Mouse (Mus musculus): ENCODE results near the gene Tmem185b. TPM values are rescaled to one million over a fixed set of nuclear protein-coding genes. Genes with fewer than 3 reads are reported as not detected.

Tmem185b gene
- polyA plus RNA-seq, 1 experiment: 15.8 TPM

- Histone ChIP-seq H3K79me2 (ENCODE audit: control insufficient read depth, insufficient read depth) (peaks cover 47% of the 10 kb centered on the region), H3ac (ENCODE audit: control insufficient read depth, insufficient read length) (peak within 1 kb of the TSS; percentile 40), H3K4me2 (ENCODE audit: low read depth) (peak within 1 kb of the TSS; percentile 74), H3K36me3 (ENCODE audit: control insufficient read depth, insufficient read depth) (no peaks in the 10 kb centered on the region), H3K27me3 (ENCODE audit: control insufficient read depth, insufficient read depth, insufficient read length) (no peaks in the 10 kb centered on the region), H3K4me3 (peak within 1 kb of the TSS; percentile 71)
- TF ChIP-seq USF1 (IDR thresholded peaks at IDR 0.05; ENCODE audit: low read depth) (peak; percentile 93), POLR2AphosphoS2 (IDR thresholded peaks at IDR 0.05; ENCODE audit: insufficient read length, low read depth) (no peak), MYOD1 (IDR thresholded peaks at IDR 0.05; ENCODE audit: control insufficient read depth in 1 of 3, insufficient read length in 2 of 3, low read depth in 2 of 3) (peak in 2 of 3 experiments; percentile 45 to 76), TCF12 (IDR thresholded peaks at IDR 0.05; ENCODE audit: insufficient read depth, poor library complexity, severe bottlenecking) (no peak), MYOG (IDR thresholded peaks at IDR 0.05; ENCODE audit: control insufficient read depth in 1 of 3, insufficient read depth in 1 of 3, insufficient read length in 2 of 3, low read depth in 2 of 3) (peak in 2 of 3 experiments; percentile 36 to 72), MAX (IDR thresholded peaks at IDR 0.05; ENCODE audit: low read depth) (no peak), TCF3 (IDR thresholded peaks at IDR 0.05; ENCODE audit: insufficient read length, low read depth) (peak; percentile 11), SRF (IDR thresholded peaks at IDR 0.05; ENCODE audit: control insufficient read depth, insufficient read length, low read depth) (peak; percentile 93), REST (IDR thresholded peaks at IDR 0.05; ENCODE audit: insufficient read depth, insufficient read length) (no peak), E2F4 (IDR thresholded peaks at IDR 0.05; ENCODE audit: insufficient read depth) (no peak), POLR2A (IDR thresholded peaks at IDR 0.05; ENCODE audit: insufficient read length, low read depth) (peak; percentile 67), CEBPB (IDR thresholded peaks at IDR 0.05; ENCODE audit: insufficient read depth, poor library complexity, severe bottlenecking) (no peak)
Observed at GRCm38 (mm10) chr1:119504260-119505062, 21.5 kb upstream of the Tmem185b start, which contains the start of gene Ralb. TSS of gene Ralb (minus strand) at chr1:119504794.

- H3K4me3 ChIP-seq: no peak overlapping the region
- H3K27me3 ChIP-seq (ENCODE audit: control insufficient read depth, insufficient read depth, insufficient read length): no peaks in the 10 kb centered on the region
- no peaks in the 10 kb centered on the region for H3K36me3 ChIP-seq (ENCODE audit: control insufficient read depth, insufficient read depth)
- no peak overlapping the region for H3K4me2 ChIP-seq (ENCODE audit: low read depth)
- H3K79me2 ChIP-seq (ENCODE audit: control insufficient read depth, insufficient read depth): peaks cover 33% of the 10 kb centered on the region
- H3ac ChIP-seq (ENCODE audit: control insufficient read depth, insufficient read length): no peak overlapping the region
- no peak for TF ChIP-seq E2F4 (IDR thresholded peaks at IDR 0.05; ENCODE audit: insufficient read depth)
- no peak for TF ChIP-seq MYOG (IDR thresholded peaks at IDR 0.05; ENCODE audit: control insufficient read depth in 1 of 3, insufficient read depth in 1 of 3, insufficient read length in 2 of 3, low read depth in 2 of 3)
- no peak for TF ChIP-seq REST (IDR thresholded peaks at IDR 0.05; ENCODE audit: insufficient read depth, insufficient read length)
Observed at GRCm38 (mm10) chr1:119505951-119506350, 20.0 kb upstream of the Tmem185b start.

GRCm38 (mm10) chr1:119508548-119508947 is 17.4 kb upstream of the Tmem185b start:
- Histone ChIP-seq H3K4me3 (no peak overlapping the region), H3ac (ENCODE audit: control insufficient read depth, insufficient read length) (no peak overlapping the region)
- TF ChIP-seq MYOG (IDR thresholded peaks at IDR 0.05; ENCODE audit: control insufficient read depth in 1 of 3, insufficient read depth in 1 of 3, insufficient read length in 2 of 3, low read depth in 2 of 3): no peak
- TF ChIP-seq POLR2AphosphoS2 (IDR thresholded peaks at IDR 0.05; ENCODE audit: insufficient read length, low read depth): no peak
- no peak for TF ChIP-seq REST (IDR thresholded peaks at IDR 0.05; ENCODE audit: insufficient read depth, insufficient read length)
- TF ChIP-seq POLR2A (IDR thresholded peaks at IDR 0.05; ENCODE audit: insufficient read length, low read depth): no peak
- no peak for TF ChIP-seq SRF (IDR thresholded peaks at IDR 0.05; ENCODE audit: control insufficient read depth, insufficient read length, low read depth)
- TF ChIP-seq TCF3 (IDR thresholded peaks at IDR 0.05; ENCODE audit: insufficient read length, low read depth): no peak
- TF ChIP-seq MAX (IDR thresholded peaks at IDR 0.05; ENCODE audit: low read depth): no peak
- no peak for TF ChIP-seq MYOD1 (IDR thresholded peaks at IDR 0.05; ENCODE audit: control insufficient read depth in 1 of 3, insufficient read length in 2 of 3, low read depth in 2 of 3)
- no peak for TF ChIP-seq CEBPB (IDR thresholded peaks at IDR 0.05; ENCODE audit: insufficient read depth, poor library complexity, severe bottlenecking)
- no peak for TF ChIP-seq TCF12 (IDR thresholded peaks at IDR 0.05; ENCODE audit: insufficient read depth, poor library complexity, severe bottlenecking)

GRCm38 (mm10) chr1:119509474-119509873 is 16.5 kb upstream of the Tmem185b start:
- Histone ChIP-seq H3K4me3 (no peak overlapping the region), H3K4me2 (ENCODE audit: low read depth) (no peak overlapping the region), H3K27me3 (ENCODE audit: control insufficient read depth, insufficient read depth, insufficient read length) (no peaks in the 10 kb centered on the region), H3K36me3 (ENCODE audit: control insufficient read depth, insufficient read depth) (no peaks in the 10 kb centered on the region), H3ac (ENCODE audit: control insufficient read depth, insufficient read length) (no peak overlapping the region), H3K79me2 (ENCODE audit: control insufficient read depth, insufficient read depth) (no peaks in the 10 kb centered on the region)
- TF ChIP-seq TCF12 (IDR thresholded peaks at IDR 0.05; ENCODE audit: insufficient read depth, poor library complexity, severe bottlenecking): no peak
- no peak for TF ChIP-seq CEBPB (IDR thresholded peaks at IDR 0.05; ENCODE audit: insufficient read depth, poor library complexity, severe bottlenecking)
- no peak for TF ChIP-seq USF1 (IDR thresholded peaks at IDR 0.05; ENCODE audit: low read depth)
- TF ChIP-seq MYOD1 (IDR thresholded peaks at IDR 0.05; ENCODE audit: control insufficient read depth in 1 of 3, insufficient read length in 2 of 3, low read depth in 2 of 3): no peak
- no peak for TF ChIP-seq POLR2A (IDR thresholded peaks at IDR 0.05; ENCODE audit: insufficient read length, low read depth)
- TF ChIP-seq SRF (IDR thresholded peaks at IDR 0.05; ENCODE audit: control insufficient read depth, insufficient read length, low read depth): no peak
- no peak for TF ChIP-seq POLR2AphosphoS2 (IDR thresholded peaks at IDR 0.05; ENCODE audit: insufficient read length, low read depth)
- no peak for TF ChIP-seq TCF3 (IDR thresholded peaks at IDR 0.05; ENCODE audit: insufficient read length, low read depth)
- TF ChIP-seq E2F4 (IDR thresholded peaks at IDR 0.05; ENCODE audit: insufficient read depth): no peak
- TF ChIP-seq REST (IDR thresholded peaks at IDR 0.05; ENCODE audit: insufficient read depth, insufficient read length): no peak
- TF ChIP-seq MYOG (IDR thresholded peaks at IDR 0.05; ENCODE audit: control insufficient read depth in 1 of 3, insufficient read depth in 1 of 3, insufficient read length in 2 of 3, low read depth in 2 of 3): no peak
- no peak for TF ChIP-seq MAX (IDR thresholded peaks at IDR 0.05; ENCODE audit: low read depth)

More at GRCm38 (mm10) chr1:119508548-119508947, 17.4 kb upstream of the Tmem185b start:
- Histone ChIP-seq H3K27me3 (ENCODE audit: control insufficient read depth, insufficient read depth, insufficient read length) (no peaks in the 10 kb centered on the region), H3K36me3 (ENCODE audit: control insufficient read depth, insufficient read depth) (no peaks in the 10 kb centered on the region), H3K79me2 (ENCODE audit: control insufficient read depth, insufficient read depth) (peaks cover 7% of the 10 kb centered on the region), H3K4me2 (ENCODE audit: low read depth) (no peak overlapping the region)
